Mouse (Mus musculus) bone marrow, adult 2 months (tissue): Measurements from ENCODE around the gene Atp8a2. TPM values are rescaled to one million over a fixed set of nuclear protein-coding genes. Genes with fewer than 3 reads are reported as not detected.
"Not testable (repeated sequence)": the region's sequence is repeated elsewhere in the genome, so short reads cannot be mapped to it uniquely, and the experiment has no call there.

ENCODE experiments used
- H3K27ac ChIP-seq: fragments of 200-500 bp; 2 replicates; pipeline ENCODE4 v1.5.1; 2012; ENCODE audit warnings: low read depth, mild to moderate bottlenecking, control low read depth, inconsistent platforms, low read length; ENCODE audit not compliant: control insufficient read depth, poor library complexity, insufficient read depth
- H3K4me1 ChIP-seq: fragments of 200-500 bp; 2 replicates; pipeline ENCODE4 v1.6.1; 2011; ENCODE audit warnings: low read length; ENCODE audit not compliant: control insufficient read depth, insufficient read depth
- H3K4me3 ChIP-seq: fragments of 200-500 bp; replicated peaks from 2 replicates; pipeline ENCODE3; 2011; ENCODE audit warnings: mild to moderate bottlenecking, low read depth, low read length, control low read depth; ENCODE audit not compliant: control insufficient read depth
- CTCF ChIP-seq: fragments of 200-500 bp; IDR thresholded peaks from 2 replicates; pipeline ENCODE4 v1.5.1; 2011; ENCODE audit warnings: low read length, control low read depth; ENCODE audit not compliant: control insufficient read depth, insufficient read depth
- POLR2A ChIP-seq: fragments of 200-500 bp; IDR thresholded peaks from 2 replicates; pipeline ENCODE4 v1.6.1; 2011; ENCODE audit warnings: low read depth, mild to moderate bottlenecking, control low read depth, low read length, borderline replicate concordance; ENCODE audit not compliant: control insufficient read depth
- WGBS: fragments of 180-500 bp; shearing (Covaris S2); methylation state at CpG from one replicate; pipeline ENCODE4 v1.1.7; 2018; 5-methylcytosine and 5-hydroxymethylcytosine counted together
- polyA plus RNA-seq: library from polyadenylated mRNA; stranded (reverse); fragments of >200 nt; gene quantifications from 2 replicates; pipeline ENCODE4 v1.2.4, GENCODE M21; 2011; ENCODE audit warnings: low replicate concordance; ENCODE audit not compliant: missing spikeins, insufficient read depth, insufficient read length

Gene Atp8a2
- polyA plus RNA-seq, 1 experiment: 0.20 TPM

DNA sequence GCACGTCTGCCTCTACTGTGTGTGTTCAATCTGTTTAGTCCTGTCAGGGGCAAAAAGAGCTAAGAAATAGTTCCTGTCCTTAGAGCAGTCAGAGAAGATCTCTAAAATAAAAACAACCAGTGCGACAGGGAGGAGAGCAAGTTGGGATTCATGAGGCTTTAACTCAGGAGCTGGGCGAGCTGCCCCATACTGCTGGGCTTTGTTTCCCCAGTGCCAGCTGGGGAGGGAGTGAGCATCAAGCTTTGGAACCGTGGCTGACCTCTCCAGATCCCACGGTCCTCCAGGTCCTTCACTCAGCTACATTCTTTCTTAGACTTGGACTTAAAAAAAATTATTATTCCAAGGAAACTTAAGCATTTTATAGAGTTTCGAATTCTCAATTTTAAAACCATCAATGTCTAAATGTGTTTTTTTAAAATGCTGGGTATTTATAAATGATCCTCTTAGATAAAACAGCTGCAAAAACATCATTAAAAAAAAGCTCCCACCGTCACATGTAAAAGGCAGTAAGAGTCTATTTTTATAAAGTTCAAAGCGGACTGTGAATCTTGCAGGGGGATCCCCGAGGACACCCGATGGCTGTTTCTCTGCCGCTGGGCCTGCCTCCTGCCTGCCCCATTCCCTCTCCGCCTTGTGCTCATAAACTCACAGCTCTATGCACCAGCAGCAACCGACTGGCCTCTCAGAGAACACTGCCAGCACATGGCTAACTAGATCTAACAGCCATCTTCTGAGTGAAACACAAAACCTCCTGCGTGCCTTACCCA, 350.2 kb downstream of the Atp8a2 start:
- no peak for TF ChIP-seq POLR2A
- no peak for TF ChIP-seq CTCF
- no peak overlapping the region for H3K4me3 ChIP-seq
- WGBS: 78% methylated on average over 14 of the region's 14 CpGs
- no peaks in the 10 kb centered on the region for H3K4me1 ChIP-seq
- no peak overlapping the region for H3K27ac ChIP-seq

DNA sequence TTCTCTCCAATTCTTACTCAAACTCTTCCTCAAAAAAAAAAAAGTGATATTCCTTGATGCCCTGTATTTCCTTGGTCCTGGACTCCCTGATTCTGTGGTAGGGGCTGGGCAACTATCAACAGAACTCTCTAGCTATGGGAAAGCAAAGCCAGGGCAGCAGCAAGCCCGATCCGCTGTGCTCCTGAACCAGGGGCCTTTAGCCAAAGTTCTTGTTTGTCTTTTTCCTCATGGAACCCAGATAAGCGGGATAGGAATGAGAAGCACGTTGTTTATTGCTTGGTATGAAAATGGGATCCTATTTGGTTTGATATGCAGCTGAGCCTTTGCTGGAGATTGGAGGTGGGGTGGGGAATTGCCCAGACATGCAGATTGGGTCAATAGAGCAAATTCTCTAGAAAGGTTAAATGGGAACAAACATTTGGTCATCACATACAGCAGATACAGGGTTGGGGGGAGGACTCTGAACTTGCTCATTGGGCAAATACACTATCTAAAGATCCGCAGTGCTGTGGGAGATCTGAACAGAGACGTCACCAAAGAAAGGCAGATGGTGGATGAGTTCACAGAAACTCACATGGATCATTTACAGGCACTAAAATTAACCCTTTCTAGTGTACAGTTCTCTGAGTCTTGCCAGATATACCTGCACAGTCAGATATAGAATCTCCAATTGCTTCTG, 353.6 kb downstream of the Atp8a2 start:
- 84% methylated on average over 6 of the region's 6 CpGs for WGBS
- no peak overlapping the region for H3K27ac ChIP-seq

DNA sequence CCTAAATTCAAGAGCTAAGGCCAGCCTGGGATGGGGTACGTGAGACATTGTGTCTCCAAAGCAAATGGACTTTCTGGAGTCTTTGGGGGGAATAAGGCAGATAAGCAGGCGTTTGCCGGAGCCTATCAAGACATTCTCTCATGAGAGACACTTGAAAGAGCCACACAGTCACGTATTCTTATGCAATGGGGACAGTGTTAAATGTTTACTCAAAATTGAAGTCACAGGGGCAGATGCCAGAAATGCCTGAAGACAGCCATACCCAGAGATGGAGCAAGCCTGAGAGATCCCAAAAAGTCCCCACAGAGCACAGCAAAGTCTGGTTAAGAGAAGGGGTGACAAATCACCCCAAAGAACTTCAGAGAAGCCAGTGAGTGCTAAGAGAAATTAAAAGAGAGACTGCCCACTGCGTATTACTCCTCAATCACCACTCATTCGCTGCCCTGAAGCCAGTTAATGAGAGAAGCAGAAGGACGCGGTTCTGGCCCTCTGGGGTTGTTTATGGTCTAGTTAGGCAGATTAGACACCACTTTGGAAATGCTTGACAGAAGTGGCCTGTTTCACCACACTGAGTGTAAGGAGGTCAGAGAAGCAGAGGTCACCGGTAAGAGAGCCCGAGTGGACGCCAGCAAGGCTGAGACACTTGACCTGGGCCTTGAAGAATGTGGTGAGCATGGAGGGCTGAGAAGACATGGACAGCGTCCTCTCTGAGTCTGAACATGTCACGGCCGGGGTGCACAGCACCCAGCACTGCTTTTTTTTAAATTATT, 356.8 kb downstream of the Atp8a2 start:
- TF ChIP-seq POLR2A: no peak
- no peak for TF ChIP-seq CTCF
- Histone ChIP-seq H3K27ac (no peak overlapping the region), H3K4me3 (no peak overlapping the region), H3K4me1 (no peaks in the 10 kb centered on the region)
- WGBS: 81% methylated on average over 14 of the region's 14 CpGs

More for the DNA sequence above, 353.6 kb downstream of the Atp8a2 start:
- no peaks in the 10 kb centered on the region for H3K4me1 ChIP-seq
- no peak overlapping the region for H3K4me3 ChIP-seq
- TF ChIP-seq POLR2A: no peak
- TF ChIP-seq CTCF: no peak

DNA sequence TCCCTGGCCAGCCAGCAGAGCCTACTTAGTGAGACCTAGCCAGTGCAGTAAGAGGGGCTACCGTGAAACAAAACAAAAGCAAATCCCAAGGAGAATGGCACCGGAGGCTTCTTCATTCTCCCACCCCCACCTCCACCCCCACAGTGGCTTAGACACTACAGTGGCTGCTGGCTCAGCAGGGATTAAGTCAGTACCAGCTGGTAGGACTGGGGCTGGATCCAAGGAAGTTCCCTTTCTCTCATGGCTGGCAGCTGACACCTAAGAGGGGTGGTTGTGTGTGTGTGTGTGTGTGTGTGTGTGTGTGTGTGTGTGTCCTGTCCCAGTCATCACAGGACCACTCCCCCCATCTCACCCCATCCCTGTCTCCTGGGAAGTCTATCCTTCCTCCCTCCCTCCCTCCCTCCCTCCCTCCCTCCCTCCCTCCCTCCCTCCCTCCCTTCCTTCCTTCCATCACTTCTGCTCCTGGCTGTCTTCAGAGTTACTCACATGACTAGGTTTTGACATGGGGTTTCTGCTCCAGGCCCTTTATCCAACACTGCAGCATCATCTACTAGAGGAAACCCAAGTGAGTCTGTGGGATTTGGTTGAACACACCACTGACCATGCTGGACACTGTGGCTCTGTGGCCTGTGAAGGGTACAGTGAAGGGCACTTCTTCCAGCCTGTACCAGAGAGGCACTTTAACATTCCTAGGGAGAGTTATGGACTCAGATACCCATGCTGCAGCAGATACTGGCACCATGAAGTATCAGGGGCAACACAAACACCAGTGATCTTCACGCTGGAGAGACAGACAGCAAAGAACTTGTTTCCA, 358.3 kb downstream of the Atp8a2 start:
- H3K4me1 ChIP-seq, H3K27ac ChIP-seq, H3K4me3 ChIP-seq: not testable (repeated sequence)
- WGBS: 91% methylated on average over 1 of the region's 3 CpGs

DNA sequence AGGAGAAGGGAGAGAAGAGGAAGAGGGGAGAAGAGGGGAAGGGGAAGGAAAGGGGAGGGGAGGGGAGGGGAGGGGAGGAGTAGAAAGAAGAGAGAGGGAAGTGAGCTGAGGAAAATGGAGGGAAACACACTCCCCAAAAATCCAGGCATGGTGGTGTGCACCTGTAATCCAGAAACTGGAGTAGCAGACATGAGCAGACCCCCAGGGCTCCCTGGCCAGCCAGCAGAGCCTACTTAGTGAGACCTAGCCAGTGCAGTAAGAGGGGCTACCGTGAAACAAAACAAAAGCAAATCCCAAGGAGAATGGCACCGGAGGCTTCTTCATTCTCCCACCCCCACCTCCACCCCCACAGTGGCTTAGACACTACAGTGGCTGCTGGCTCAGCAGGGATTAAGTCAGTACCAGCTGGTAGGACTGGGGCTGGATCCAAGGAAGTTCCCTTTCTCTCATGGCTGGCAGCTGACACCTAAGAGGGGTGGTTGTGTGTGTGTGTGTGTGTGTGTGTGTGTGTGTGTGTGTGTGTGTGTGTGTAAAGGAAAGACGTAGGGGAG, 359.2 kb downstream of the Atp8a2 start:
- H3K4me3 ChIP-seq, H3K4me1 ChIP-seq, H3K27ac ChIP-seq: not testable (repeated sequence)
- no CpG with 5 or more reads among the region's 3 CpGs for WGBS

DNA sequence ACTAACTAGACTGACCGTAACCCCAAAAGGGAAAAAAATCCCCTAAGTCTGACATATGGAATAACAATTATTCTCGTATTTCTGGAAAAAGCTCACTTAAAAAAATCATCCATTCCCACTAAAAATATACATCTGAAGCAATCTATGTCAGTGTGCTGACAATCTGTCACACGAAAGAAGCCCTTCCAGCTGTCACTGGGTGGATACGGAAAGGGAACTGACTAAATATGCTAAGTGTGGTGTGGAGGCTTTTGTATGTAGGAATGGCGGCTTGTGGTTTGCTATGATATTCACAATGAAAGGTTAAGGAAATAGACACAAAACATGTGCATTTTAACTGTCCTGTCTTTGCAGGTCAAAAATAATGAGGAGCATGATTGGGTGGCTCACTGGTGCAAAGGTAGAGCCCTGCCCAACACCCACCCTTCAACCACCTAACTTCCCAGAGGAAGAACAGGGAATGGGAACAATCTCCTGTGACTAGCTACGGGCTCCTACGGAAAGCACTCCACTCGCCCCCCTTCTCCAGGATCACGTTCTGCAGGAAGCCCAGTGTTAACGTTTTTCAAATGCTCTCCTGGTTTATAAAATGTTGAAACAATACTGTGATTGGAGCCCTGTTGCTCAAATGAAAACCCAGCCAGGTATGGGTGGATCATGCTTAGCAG, 360.0 kb downstream of the Atp8a2 start:
- TF ChIP-seq POLR2A: no peak
- no peak for TF ChIP-seq CTCF
- 57% methylated on average over 10 of the region's 10 CpGs for WGBS
- no peak overlapping the region for H3K27ac ChIP-seq
- no peaks in the 10 kb centered on the region for H3K4me1 ChIP-seq
- no peak overlapping the region for H3K4me3 ChIP-seq

DNA sequence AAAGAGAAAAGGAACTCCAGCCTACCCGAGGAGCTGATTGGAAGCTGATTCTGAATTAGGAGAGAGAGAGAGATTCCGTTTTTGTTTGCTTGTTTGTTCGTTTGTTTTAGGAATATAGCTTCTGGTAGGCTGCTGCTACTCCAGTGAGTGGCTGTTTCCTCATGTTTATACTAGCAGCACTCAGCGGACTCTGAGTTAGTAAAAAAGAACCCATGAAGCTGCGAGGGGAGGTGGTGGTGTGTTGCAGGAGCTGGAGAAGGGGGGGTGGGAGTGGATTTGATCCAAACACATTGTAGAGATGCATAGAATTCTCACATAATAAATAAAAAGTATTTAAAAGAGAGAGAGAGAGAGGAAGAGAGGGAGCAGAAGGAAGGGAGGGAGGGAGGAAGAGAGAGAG, 367.4 kb downstream of the Atp8a2 start:
- no peak overlapping the region for H3K4me3 ChIP-seq
- TF ChIP-seq POLR2A (no peak), CTCF (no peak)
- 75% methylated on average over 5 of the region's 5 CpGs for WGBS
- H3K4me1 ChIP-seq: no peaks in the 10 kb centered on the region
- no peak overlapping the region for H3K27ac ChIP-seq

DNA sequence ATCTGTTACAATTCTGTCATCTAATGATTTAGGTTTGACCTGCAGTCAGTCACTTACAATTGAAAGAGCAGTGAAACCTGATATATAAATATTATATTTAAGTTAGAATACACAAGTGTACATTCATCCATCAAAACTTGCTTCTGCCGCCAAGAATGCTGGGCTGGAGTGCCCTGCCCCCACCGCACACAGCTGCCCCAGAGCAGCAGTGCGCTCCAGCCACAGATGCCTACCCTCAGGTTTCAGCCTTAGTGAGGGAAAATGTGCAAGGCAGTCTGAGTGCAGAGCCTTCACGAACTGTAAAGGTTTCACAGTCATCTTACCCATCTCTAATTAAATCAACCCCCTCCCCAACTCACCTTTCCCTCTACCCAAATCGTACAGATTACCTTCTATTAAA, 369.6 kb downstream of the Atp8a2 start:
- TF ChIP-seq POLR2A (no peak), CTCF (no peak)
- H3K4me3 ChIP-seq: no peak overlapping the region

More for the DNA sequence above, 369.6 kb downstream of the Atp8a2 start:
- Histone ChIP-seq H3K4me1 (no peaks in the 10 kb centered on the region), H3K27ac (no peak overlapping the region)
- 76% methylated on average over 5 of the region's 5 CpGs for WGBS
